Mouse (Mus musculus) testis, postnatal 10 days (tissue): ENCODE measurements at regions not wholly inside any gene's neighbourhood (a gene's known extent, or its start where the extent isn't known, plus 50 kb on each side); places are given as distances from the start of the nearest gene placed in this dataset.

Source experiments
- DNase-seq: peaks from one replicate; pipeline ENCODE4 v3.0.0; 2021; ENCODE audit warnings: low spot score

GRCm38 (mm10) chr6:100476550-100477366, 189.5 kb upstream of the Rybp start:
- no peak for DNase-seq

GRCm38 (mm10) chr6:100475341-100475955, 188.2 kb upstream of the Rybp start:
- no peak for DNase-seq

GRCm38 (mm10) chr6:100474326-100474725, 187.0 kb upstream of the Rybp start:
- DNase-seq = no peak

GRCm38 (mm10) chr6:100470071-100470470, 182.8 kb upstream of the Rybp start:
- DNase-seq = no peak

- no peak for DNase-seq
These were observed 175.5 kb upstream of the Rybp start for GRCm38 (mm10) chr6:100462757-100463156.

- no peak for DNase-seq
These were observed 166.1 kb upstream of the Rybp start for GRCm38 (mm10) chr6:100453401-100453800.

- DNase-seq = no peak
These were observed 165.1 kb upstream of the Rybp start for GRCm38 (mm10) chr6:100452097-100453002.

- DNase-seq = no peak
These were observed 162.8 kb upstream of the Rybp start for GRCm38 (mm10) chr6:100450108-100450507.

- no peak for DNase-seq
These were observed 161.8 kb upstream of the Rybp start for GRCm38 (mm10) chr6:100449087-100449486.

- DNase-seq = no peak
These were observed 159.9 kb upstream of the Rybp start for GRCm38 (mm10) chr6:100447211-100447610.

- DNase-seq = no peak
These were observed 159.5 kb upstream of the Rybp start for GRCm38 (mm10) chr6:100446804-100447203.

- DNase-seq = no peak
These were observed 151.9 kb upstream of the Rybp start for GRCm38 (mm10) chr6:100439071-100439737.

- DNase-seq = no peak
These were observed 151.3 kb upstream of the Rybp start for GRCm38 (mm10) chr6:100438511-100438991.

GRCm38 (mm10) chr6:100437980-100438379, 150.7 kb upstream of the Rybp start:
- no peak for DNase-seq

- no peak for DNase-seq
These were observed 149.2 kb upstream of the Rybp start for GRCm38 (mm10) chr6:100436507-100436906.

- no peak for DNase-seq
These were observed 147.9 kb upstream of the Rybp start for GRCm38 (mm10) chr6:100435222-100435621.

GRCm38 (mm10) chr6:100433534-100433867, 146.2 kb upstream of the Rybp start:
- no peak for DNase-seq

GRCm38 (mm10) chr6:100432688-100433533, 145.6 kb upstream of the Rybp start:
- no peak for DNase-seq

GRCm38 (mm10) chr6:100430286-100430685, 143.0 kb upstream of the Rybp start:
- no peak for DNase-seq

GRCm38 (mm10) chr6:100429511-100429910, 142.2 kb upstream of the Rybp start:
- DNase-seq = no peak

GRCm38 (mm10) chr6:100428759-100429158, 141.5 kb upstream of the Rybp start:
- no peak for DNase-seq
